Mouse (Mus musculus) embryonic facial prominence, embryonic 13.5 days (tissue): ENCODE data around the gene 2200002D01Rik. TPM values are rescaled to one million over a fixed set of nuclear protein-coding genes. Genes with fewer than 3 reads are reported as not detected.
"Not testable (repeated sequence)": the region's sequence is repeated elsewhere in the genome, so short reads cannot be mapped to it uniquely, and the experiment has no call there.

Experiments
- ATAC-seq: fragments of 200-750 bp; cut with Nextera tagmentation; 2 replicates; pipeline ENCODE4 v1.8.0; 2017; ENCODE audit warnings: low read depth; ENCODE audit not compliant: insufficient number of reproducible peaks, insufficient read depth, low FRiP score, low TSS enrichment
- H3K27ac ChIP-seq: fragments of 300-500 bp; sonication (generic); 2 replicates; pipeline ENCODE4 v1.5.1; 2015; ENCODE audit warnings: moderate library complexity, mild to moderate bottlenecking, inconsistent platforms
- H3K27me3 ChIP-seq: fragments of 300-500 bp; sonication (generic); 2 replicates; pipeline ENCODE4 v1.6.1; 2015; ENCODE audit warnings: mild to moderate bottlenecking, inconsistent platforms
- H3K36me3 ChIP-seq: fragments of 300-500 bp; sonication (generic); 2 replicates; pipeline ENCODE4 v1.6.1; 2015; ENCODE audit warnings: mild to moderate bottlenecking, inconsistent platforms
- H3K4me1 ChIP-seq: fragments of 300-500 bp; sonication (generic); 2 replicates; pipeline ENCODE4 v1.6.1; 2015; ENCODE audit warnings: inconsistent platforms
- H3K4me2 ChIP-seq: fragments of 300-500 bp; sonication (generic); 2 replicates; pipeline ENCODE4 v1.6.1; 2015; ENCODE audit warnings: moderate library complexity, mild to moderate bottlenecking, inconsistent platforms
- H3K4me3 ChIP-seq: fragments of 300-500 bp; sonication (generic); 2 replicates; pipeline ENCODE4 v1.5.1; 2015; ENCODE audit warnings: mild to moderate bottlenecking, inconsistent platforms
- H3K9ac ChIP-seq: fragments of 300-500 bp; sonication (generic); 2 replicates; pipeline ENCODE4 v1.6.1; 2015; ENCODE audit warnings: mild to moderate bottlenecking, inconsistent platforms
- H3K9me3 ChIP-seq: fragments of 300-500 bp; sonication (generic); 2 replicates; pipeline ENCODE4 v1.6.1; 2016; ENCODE audit warnings: inconsistent platforms
- WGBS: fragments of 180-500 bp; shearing (Covaris S2); methylation state at CpG from one replicate; pipeline ENCODE4 v1.1.7; 2015; ENCODE audit warnings: mixed read lengths; 5-methylcytosine and 5-hydroxymethylcytosine counted together
- polyA plus RNA-seq: library from polyadenylated mRNA; unstranded; fragments of >200 nt; fragmentation: Nextera tagmentation; extraction: Ambion mirVana; gene quantifications from 2 replicates; pipeline ENCODE4 v1.2.1, GENCODE M21; 2015

2200002D01Rik gene
- polyA plus RNA-seq, 1 experiment from 2014 or later: 2.2 TPM

GRCm38 (mm10) chr7:29212199-29212765, 36.0 kb downstream of the 2200002D01Rik start:
- no peak for ATAC-seq
- Histone ChIP-seq H3K4me1 (peaks cover 16% of the 10 kb centered on the region; the same call in 1 of the 2 replicates), H3K27ac (0 out of 2 replicates have a peak overlapping the region, but pooled peaks have one; percentile 66), H3K9me3 (no peaks in the 10 kb centered on the region), H3K27me3 (peaks cover 11% of the 10 kb centered on the region), H3K36me3 (no peaks in the 10 kb centered on the region; the same call in 1 of the 2 replicates), H3K4me3 (peak overlapping the region; percentile 45), H3K9ac (no peak overlapping the region), H3K4me2 (peak overlapping the region; percentile 57)
- WGBS: 14% methylated on average over 26 of the region's 26 CpGs

DNA sequence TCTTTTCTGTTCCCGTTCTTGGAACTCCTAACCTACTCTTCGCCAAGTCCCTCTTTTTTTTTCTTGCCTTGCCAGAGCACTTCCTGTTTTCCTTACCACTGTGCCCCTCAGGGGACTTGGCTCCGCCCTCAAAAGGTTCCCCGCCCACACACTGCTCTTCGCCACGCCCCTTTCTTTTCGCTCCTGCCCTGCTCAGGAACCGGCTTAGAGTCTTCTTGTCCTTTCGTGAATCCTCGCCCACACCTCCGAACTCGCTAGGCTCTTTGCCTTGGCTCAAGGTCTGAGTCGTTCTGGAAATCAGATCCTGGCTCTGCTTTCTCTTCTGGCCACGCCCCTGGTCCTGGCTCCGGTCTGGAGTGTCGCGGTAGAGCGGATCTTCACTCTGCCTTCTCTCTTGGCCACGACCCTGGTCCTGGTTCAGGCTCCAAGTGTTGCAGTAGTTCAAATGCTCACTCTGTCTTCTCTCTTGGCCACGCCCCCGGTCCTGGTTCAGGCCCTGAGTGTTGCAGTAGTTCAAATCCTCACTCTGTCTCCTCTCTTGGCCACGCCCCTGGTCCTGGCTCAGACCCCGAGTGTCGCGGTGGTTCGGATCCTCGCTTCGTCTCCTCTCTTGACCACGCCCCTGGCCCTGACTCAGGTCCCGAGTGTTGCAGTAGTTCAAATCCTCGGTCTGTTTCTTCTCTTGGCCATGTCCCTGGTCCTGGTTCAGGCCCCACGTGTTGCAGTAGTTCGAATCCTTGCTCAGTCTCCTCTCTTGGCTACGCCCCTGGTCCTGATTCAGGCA, 36.7 kb downstream of the 2200002D01Rik start:
- no peaks in the 10 kb centered on the region for H3K36me3 ChIP-seq
- H3K4me2 ChIP-seq: peak overlapping the region; percentile 57
- H3K4me3 ChIP-seq: peak overlapping the region; percentile 45
- WGBS: 5% methylated on average over 34 of the region's 34 CpGs
- H3K9ac ChIP-seq: peak overlapping the region; percentile 36; the same call in 1 of the 2 replicates
- peak overlapping the region; percentile 66 for H3K27ac ChIP-seq
- no peaks in the 10 kb centered on the region for H3K9me3 ChIP-seq
- peaks cover 16% of the 10 kb centered on the region; the same call in 1 of the 2 replicates for H3K4me1 ChIP-seq
- H3K27me3 ChIP-seq: peaks cover 11% of the 10 kb centered on the region
- ATAC-seq: peak; percentile 82

GRCm38 (mm10) chr7:29211013-29211412, 37.3 kb downstream of the 2200002D01Rik start:
- 16% methylated on average over 15 of the region's 15 CpGs for WGBS
- Histone ChIP-seq H3K4me2 (peak overlapping the region; percentile 57), H3K27ac (peak overlapping the region; percentile 66), H3K4me3 (peak overlapping the region; percentile 45), H3K9ac (0 out of 2 replicates have a peak overlapping the region, but pooled peaks have one; percentile 36), H3K27me3 (peaks cover 11% of the 10 kb centered on the region), H3K4me1 (peaks cover 16% of the 10 kb centered on the region; the same call in 1 of the 2 replicates)
- not testable (repeated sequence) for H3K36me3 ChIP-seq, H3K9me3 ChIP-seq, ATAC-seq

DNA sequence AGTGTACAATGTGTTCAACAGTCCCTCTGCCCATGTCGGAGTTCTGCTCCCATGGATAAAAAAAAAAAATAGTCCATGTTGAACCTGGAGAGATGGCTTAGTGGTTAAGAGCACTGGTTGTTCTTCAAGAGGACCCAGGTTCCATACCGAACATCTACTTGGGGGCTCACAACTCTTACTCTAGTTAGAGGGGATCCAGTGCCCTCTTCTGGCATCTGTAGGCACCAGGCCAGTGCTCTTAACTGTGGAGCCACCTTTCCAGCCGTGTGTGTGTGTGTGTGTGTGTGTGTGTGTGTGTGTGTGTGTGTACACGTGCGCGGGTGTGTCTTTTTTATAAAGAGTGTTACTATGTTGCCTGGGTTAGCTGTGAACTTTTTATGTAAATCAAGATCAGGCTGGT, 45.7 kb downstream of the 2200002D01Rik start:
- no peak for ATAC-seq
- Histone ChIP-seq H3K9ac (no peak overlapping the region), H3K27me3 (no peaks in the 10 kb centered on the region), H3K36me3 (no peaks in the 10 kb centered on the region), H3K9me3 (no peaks in the 10 kb centered on the region), H3K27ac (no peak overlapping the region), H3K4me1 (no peaks in the 10 kb centered on the region), H3K4me3 (no peak overlapping the region), H3K4me2 (no peak overlapping the region)
- WGBS: 91% methylated on average over 6 of the region's 6 CpGs

Other genes starting within 250 kb of the 2200002D01Rik start
- gene Ryr1, start 123.3 kb downstream of the 2200002D01Rik start, polyA plus RNA-seq: 2.3 and 3.3 TPM in 2 replicates
- 1.3 and 1.8 TPM in 2 replicates for gene Rasgrp4, start 113.6 kb downstream of the 2200002D01Rik start, polyA plus RNA-seq
- 16.0 and 17.6 TPM in 2 replicates for gene Fam98c, start 92.2 kb downstream of the 2200002D01Rik start, polyA plus RNA-seq
- 0.51 and 1.3 TPM in 2 replicates for gene Ggn, start 78.3 kb downstream of the 2200002D01Rik start, polyA plus RNA-seq
- 4.5 and 4.9 TPM in 2 replicates for gene Spred3, start 78.1 kb downstream of the 2200002D01Rik start, polyA plus RNA-seq
- gene Psmd8, start 67.8 kb downstream of the 2200002D01Rik start, polyA plus RNA-seq: 252 and 273 TPM in 2 replicates
- gene Catsperg1, start 34.4 kb downstream of the 2200002D01Rik start, polyA plus RNA-seq: 0.72 and 0.74 TPM in 2 replicates
- 1.4 and 1.8 TPM in 2 replicates for gene Kcnk6, start 16.0 kb downstream of the 2200002D01Rik start, polyA plus RNA-seq
- gene Yif1b, start 10.1 kb downstream of the 2200002D01Rik start, polyA plus RNA-seq: 110 and 111 TPM in 2 replicates
- 118 and 127 TPM in 2 replicates for gene Spint2, start 33.4 kb upstream of the 2200002D01Rik start, polyA plus RNA-seq
- gene Ppp1r14a, start 40.8 kb upstream of the 2200002D01Rik start, polyA plus RNA-seq: 10.1 and 10.5 TPM in 2 replicates
- 28.4 and 29.9 TPM in 2 replicates for gene Dpf1, start 55.5 kb upstream of the 2200002D01Rik start, polyA plus RNA-seq